Mouse (Mus musculus) retina, postnatal 1 day (tissue): ENCODE results near the gene Kcnj12.

ENCODE experiments used
- DNase-seq: peaks from one replicate; pipeline ENCODE4 v3.0.0-alpha.2; 2012

Gene Kcnj12

GRCm38 (mm10) chr11:61060634-61061033, 38.3 kb downstream of the Kcnj12 start:
- DNase-seq, result no peak

- no peak for DNase-seq
Measured at GRCm38 (mm10) chr11:61062548-61063461, 40.4 kb downstream of the Kcnj12 start.

- DNase-seq, result no peak
Measured at GRCm38 (mm10) chr11:61063503-61063902, 41.1 kb downstream of the Kcnj12 start.

- no peak for DNase-seq
Measured at GRCm38 (mm10) chr11:61065620-61066019, 43.3 kb downstream of the Kcnj12 start.

- DNase-seq, result no peak
Measured at GRCm38 (mm10) chr11:61067133-61067835, 44.9 kb downstream of the Kcnj12 start.

GRCm38 (mm10) chr11:61068866-61069265, 46.5 kb downstream of the Kcnj12 start:
- no peak for DNase-seq

- DNase-seq, result no peak
Measured at GRCm38 (mm10) chr11:61069645-61070044, 47.3 kb downstream of the Kcnj12 start.

GRCm38 (mm10) chr11:61074646-61075317, 52.4 kb downstream of the Kcnj12 start:
- no peak for DNase-seq

- DNase-seq, result no peak
Measured at GRCm38 (mm10) chr11:61075361-61076326, 53.3 kb downstream of the Kcnj12 start.

- no peak for DNase-seq
Measured at GRCm38 (mm10) chr11:61081624-61082023, 59.3 kb downstream of the Kcnj12 start.

- no peak for DNase-seq
Measured at GRCm38 (mm10) chr11:61090195-61090594, 67.8 kb downstream of the Kcnj12 start.

- DNase-seq, result no peak
Measured at GRCm38 (mm10) chr11:61091192-61091591, 68.8 kb downstream of the Kcnj12 start.

- peak; percentile 86 for DNase-seq
Measured at GRCm38 (mm10) chr11:61091642-61092262, 69.4 kb downstream of the Kcnj12 start.

GRCm38 (mm10) chr11:61098046-61098445, 75.7 kb downstream of the Kcnj12 start:
- DNase-seq, result no peak

- DNase-seq, result peak; percentile 30
Measured at GRCm38 (mm10) chr11:61102397-61103339, 80.3 kb downstream of the Kcnj12 start.

GRCm38 (mm10) chr11:61104241-61104901, 82.0 kb downstream of the Kcnj12 start:
- peak; percentile 91 for DNase-seq

GRCm38 (mm10) chr11:61108911-61109361, 86.6 kb downstream of the Kcnj12 start:
- DNase-seq, result no peak

GRCm38 (mm10) chr11:61109707-61110106, 87.3 kb downstream of the Kcnj12 start:
- DNase-seq, result no peak

GRCm38 (mm10) chr11:61110113-61110512, 87.7 kb downstream of the Kcnj12 start:
- DNase-seq, result no peak

GRCm38 (mm10) chr11:61110928-61111327, 88.6 kb downstream of the Kcnj12 start:
- no peak for DNase-seq
